Mouse (Mus musculus) liver, postnatal 0 days (tissue): ENCODE measurements around the gene Mga.

Experiments used
- CTCF ChIP-seq: sonication (generic); IDR thresholded peaks from 2 replicates; pipeline ENCODE4 v1.5.1; 2016; ENCODE audit warnings: antibody characterized with exemption, low read depth
- EP300 ChIP-seq: IDR thresholded peaks from 2 replicates; pipeline ENCODE4 v1.6.1; 2016; ENCODE audit warnings: antibody characterized with exemption, low read depth, mild to moderate bottlenecking

GRCm38 (mm10) chr2:120000882-120001584, 104.0 kb downstream of the Mga start:
- no peak for TF ChIP-seq CTCF
- TF ChIP-seq EP300: no peak
